Mouse (Mus musculus) natural killer cell, adult 2 months (primary cell): ENCODE results near the gene Ap2b1.
"Not testable (repeated sequence)": the region's sequence is repeated elsewhere in the genome, so short reads cannot be mapped to it uniquely, and the experiment has no call there.

Experiments used
- DNase-seq, 2 experiments: peaks; one replicate each; pipeline ENCODE4 v3.0.0; 2022; ENCODE audit warnings: low spot score in 2 of 2

Ap2b1 gene

GRCm38 (mm10) chr11:83298225-83299195, at the start of gene Ap2b1:
Gene Ap2b1 (plus strand): TSS chr11:83299024.
- peak; percentile 93 to 95 for DNase-seq

GRCm38 (mm10) chr11:83257211-83257610, 41.6 kb upstream of the Ap2b1 start:
- DNase-seq = not testable (repeated sequence)

- no peak for DNase-seq
Observed at GRCm38 (mm10) chr11:83262673-83263072, 36.2 kb upstream of the Ap2b1 start.

- DNase-seq = no peak
Observed at GRCm38 (mm10) chr11:83263146-83263545, 35.7 kb upstream of the Ap2b1 start.

DNA sequence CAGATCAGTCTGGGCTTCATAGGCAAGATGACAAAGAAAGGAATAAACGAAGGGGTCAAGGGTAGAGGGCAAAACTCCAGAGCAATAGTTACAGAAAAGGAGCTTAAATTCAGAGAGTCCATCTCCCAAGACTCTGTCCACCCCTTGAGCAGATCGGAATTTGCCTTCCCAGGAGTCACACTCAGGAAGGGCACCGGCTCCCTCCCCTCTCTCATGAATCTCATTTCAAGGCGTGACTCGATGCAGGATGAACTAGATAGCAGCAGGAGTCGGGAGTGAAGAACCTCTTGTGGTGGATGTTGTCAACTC, 28.0 kb upstream of the Ap2b1 start:
- DNase-seq = no peak

DNA sequence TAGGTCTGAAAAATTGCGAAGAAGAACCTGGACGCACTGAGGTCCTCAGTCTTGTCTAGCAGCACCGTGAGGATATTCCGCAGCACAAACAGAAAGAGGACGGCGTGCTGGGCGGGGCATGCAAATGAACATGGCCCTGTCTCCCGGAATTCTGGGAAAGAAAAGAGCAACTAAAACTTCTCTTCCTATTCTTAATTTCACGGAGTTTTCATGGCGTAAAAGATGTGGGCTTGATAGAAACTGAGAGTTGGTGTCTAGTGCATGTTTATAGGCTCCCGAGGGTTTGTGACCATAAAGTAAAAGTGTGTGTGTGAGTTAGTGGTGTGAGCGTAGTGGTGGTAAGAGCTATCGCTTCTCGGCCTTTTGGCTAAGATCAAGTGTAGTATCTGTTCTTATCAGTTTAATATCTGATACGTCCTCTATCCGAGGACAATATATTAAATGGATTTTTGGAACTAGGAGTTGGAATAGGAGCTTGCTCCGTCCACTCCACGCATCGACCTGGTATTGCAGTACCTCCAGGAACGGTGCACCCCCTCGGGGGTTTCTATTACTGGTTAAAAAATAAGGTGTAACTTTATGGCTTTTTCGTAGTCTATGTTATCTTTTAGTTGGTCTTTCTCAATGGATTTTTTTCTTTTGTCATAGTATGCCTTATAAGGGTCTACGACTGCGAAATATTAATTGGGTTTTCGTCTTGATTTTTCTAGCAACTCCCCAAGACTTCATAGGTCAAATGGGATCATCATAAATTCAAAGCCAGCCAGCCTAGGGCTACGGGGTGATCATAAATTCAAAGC, 27.5 kb upstream of the Ap2b1 start:
- DNase-seq = peak; percentile 89 to 90

DNA sequence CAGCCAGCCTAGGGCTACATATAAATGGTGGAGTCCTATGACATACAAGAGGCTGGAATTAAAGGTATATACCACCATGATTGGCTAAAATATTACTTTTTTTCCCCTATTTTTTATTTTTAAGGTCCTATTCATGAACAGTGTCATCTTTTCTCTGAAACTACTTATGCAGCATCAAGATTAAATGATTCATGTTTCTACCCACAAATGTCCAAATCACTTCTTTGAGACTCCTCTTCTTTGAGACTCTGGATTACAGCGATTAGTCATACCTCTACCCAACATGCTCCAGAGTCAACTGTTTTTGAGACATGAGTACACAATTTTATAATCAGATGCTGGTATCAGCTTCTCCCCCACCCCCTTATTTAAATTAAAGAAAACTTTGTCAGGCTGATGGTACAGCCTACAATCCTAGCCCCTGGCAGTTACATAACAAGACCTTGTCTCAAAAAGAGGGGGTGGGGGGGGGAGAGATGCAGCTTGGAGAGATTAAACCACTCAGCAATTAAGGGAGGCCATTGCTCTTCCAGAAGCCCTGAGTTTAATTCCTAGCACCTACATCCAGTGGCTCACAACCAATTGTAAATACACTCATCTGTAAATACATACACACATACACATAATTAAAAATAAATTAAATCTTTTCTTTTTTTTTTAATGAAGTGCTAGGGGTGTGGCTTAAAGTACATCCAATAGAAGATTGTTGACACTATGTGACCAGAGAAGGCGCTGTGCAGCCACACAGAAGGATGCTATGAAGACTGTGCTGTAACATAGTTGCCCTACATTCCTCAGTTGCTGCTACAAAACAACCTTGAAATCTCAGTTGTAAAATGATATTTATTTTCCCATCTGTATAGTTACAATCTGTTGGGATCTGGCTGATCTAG, 26.6 kb upstream of the Ap2b1 start:
- DNase-seq = peak; percentile 44 to 55

DNA sequence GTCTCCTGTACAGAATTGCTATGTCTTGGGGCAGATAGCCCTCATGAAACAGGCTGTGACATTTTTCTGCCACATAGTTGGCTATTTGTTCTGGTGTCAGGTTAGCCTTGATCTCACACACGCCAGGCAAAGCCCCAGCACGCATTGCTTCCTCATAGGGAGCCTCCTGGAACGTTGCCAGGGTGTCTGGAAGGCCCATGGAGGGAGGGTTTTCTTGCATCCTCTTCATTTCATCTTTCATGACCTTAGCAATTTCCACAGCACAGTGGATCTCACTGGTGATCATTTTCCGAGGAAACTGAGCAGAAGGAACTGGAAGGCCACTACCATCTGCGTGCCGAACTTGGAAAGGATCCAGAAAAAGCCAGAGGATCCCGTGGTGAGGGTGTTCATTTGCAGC, 22.6 kb upstream of the Ap2b1 start:
- no peak for DNase-seq

- DNase-seq = no peak
Observed at GRCm38 (mm10) chr11:83279024-83279423, 19.8 kb upstream of the Ap2b1 start.

GRCm38 (mm10) chr11:83279691-83280090, 19.1 kb upstream of the Ap2b1 start:
- DNase-seq = no peak

- no peak for DNase-seq
Observed at GRCm38 (mm10) chr11:83282084-83282483, 16.7 kb upstream of the Ap2b1 start.

DNA sequence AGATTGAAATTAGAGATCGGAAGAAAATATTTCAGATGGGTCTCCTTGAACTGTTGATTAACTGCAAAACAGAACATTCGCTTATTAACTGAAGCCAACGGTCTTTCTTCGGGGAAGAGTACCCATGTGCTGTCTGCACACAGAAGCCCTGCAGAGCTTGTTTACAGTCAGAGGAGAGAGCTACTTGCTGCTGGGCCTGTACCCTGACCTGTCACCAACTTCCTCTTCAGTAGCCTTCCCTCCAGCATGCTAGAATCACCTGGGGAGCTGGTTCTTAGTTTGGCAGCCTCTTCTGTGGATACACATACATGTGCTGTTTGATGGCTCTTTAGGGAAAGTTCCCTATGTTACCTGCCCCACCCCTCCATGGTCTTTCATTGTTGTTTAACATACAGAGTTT, 13.2 kb upstream of the Ap2b1 start:
- no peak for DNase-seq

DNA sequence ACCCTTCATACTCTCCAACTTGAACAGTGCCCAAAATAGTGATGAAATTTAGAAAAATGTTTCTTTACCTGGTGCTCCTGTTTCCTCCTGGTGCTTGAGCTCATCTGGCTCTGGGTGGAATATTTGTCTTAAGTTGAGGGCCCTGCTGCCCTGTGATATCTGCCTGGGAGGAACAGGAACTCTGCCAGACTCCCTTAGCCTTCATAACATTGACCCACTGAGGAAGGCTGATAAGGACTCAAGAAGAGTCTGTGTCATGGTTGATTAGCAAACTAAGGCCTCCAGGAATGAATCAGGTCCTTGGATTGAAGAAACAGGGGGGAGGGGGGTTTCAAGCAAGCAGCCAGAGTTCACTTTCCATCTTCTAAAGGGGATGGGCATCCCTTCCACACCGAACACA, 12.3 kb upstream of the Ap2b1 start, which contains the start of gene Slfn14:
TSS of gene Slfn14 (minus strand) at position 161 of the 400 bp plus-strand sequence.
- DNase-seq = no peak

DNA sequence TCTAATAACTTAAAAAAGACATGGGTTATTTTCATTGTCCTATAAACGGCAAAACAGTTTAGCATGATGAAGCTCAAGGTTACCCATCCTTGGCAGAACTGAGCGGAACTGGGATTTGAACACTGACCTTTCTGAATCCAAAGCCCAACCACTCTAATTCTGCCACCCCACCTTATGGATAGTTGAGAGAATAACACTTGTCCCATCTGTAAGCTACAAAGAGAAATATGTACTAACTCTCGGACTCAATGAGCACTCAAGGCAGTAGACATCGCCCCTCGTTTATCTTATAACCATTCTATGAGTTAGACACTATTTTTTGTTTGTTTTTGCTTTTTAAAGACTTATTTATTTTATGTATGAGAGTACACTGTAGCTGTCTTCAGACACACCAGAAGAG, 9.8 kb upstream of the Ap2b1 start:
- DNase-seq = no peak

GRCm38 (mm10) chr11:83289633-83290032, 9.2 kb upstream of the Ap2b1 start:
- DNase-seq = no peak

- DNase-seq = peak; percentile 93 to 94
Observed at GRCm38 (mm10) chr11:83291375-83292250, 7.2 kb upstream of the Ap2b1 start.

GRCm38 (mm10) chr11:83292251-83292587, 6.6 kb upstream of the Ap2b1 start:
- DNase-seq = no peak

GRCm38 (mm10) chr11:83293182-83293581, 5.6 kb upstream of the Ap2b1 start:
- no peak for DNase-seq

DNA sequence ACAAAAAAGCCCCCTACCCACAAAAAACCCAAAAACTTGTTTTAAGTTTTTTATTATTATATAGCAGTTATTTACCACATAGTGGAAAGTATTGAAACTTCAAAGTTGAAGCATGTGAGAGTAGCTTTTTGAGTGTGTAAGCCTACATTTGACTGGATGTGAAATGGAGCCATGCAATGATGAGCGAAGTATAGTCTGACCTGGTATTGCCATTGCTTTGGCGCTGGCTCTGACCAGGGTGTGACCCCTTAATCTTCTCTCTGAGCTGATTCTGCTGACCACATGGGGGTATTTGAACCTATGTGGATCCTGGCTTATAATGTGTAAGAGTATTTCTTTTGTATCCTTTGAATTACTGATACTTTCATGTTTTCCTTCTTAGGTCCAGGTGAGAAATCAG, 4.7 kb upstream of the Ap2b1 start:
- DNase-seq = no peak

DNA sequence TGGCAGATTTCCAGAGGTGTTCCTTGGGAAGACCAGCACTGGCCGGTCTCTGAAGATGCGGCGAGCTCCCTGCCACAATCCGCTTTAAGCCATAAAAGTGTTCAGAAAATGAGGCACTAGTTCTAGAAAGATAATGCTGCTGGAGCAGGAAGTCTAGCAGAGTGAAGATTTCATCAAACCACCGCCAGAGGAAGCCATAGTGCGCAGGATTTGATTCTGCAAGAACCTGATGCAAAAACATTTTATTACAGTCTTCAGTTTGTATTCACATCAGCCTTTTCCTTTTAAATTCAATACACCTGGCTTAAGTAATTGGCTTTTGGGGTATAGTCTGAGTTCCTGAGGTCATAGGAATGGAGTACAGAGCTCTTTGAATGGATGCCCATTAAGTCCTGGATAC, 1.0 kb upstream of the Ap2b1 start:
- DNase-seq = no peak

DNA sequence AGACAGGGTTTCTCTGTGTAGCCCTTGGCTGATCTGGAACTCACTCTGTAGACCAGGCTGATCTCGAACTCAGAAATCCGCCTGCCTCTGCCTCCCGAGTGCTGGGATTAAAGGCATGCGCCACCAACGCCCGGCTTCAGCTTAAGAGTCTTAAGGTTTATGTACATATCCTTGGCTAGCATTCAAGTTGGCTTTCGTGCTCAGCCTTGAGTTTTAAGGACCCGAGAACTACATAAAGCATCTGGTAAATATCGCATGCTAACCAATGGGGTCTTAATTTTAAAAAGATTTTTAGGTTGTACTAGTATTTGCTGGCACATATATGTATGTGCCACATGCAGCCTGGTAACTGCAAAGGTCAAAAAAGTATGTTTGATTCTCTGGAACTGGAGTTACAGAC, 900 bp downstream of the Ap2b1 start:
- no peak for DNase-seq
